Mouse (Mus musculus) frontal cortex, postnatal 25 days (tissue): ENCODE results near the gene Ajm1.
"Not testable (repeated sequence)": the region's sequence is repeated elsewhere in the genome, so short reads cannot be mapped to it uniquely, and the experiment has no call there.

Experiments used
- DNase-seq, 2 experiments: peaks; one replicate each; pipeline ENCODE4 v3.0.0; 2022; ENCODE audit warnings: low spot score in 2 of 2

The Ajm1 gene

GRCm38 (mm10) chr2:25565741-25566140 is 15.8 kb downstream of the Ajm1 start:
- no peak for DNase-seq

DNA sequence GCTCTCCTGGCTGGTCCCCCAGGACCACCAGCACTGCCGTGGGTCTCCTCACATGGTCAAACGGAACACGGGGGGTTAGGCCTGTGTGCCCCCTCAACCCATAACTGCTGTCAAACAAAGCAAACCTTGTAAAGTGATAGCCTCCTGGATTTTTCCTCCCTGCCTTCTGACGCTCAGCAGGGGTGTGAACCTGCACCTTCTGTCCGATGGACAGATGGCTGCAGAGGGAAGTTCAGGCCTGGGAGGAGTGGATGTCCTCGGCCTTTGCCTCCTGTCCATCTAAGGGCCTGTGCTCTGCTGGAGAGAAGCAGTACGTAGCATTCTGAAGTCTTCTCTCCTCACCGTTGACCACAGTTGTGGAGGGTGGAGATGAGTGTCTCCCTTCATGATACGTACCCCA is 19.6 kb downstream of the Ajm1 start:
- DNase-seq, result no peak

DNA sequence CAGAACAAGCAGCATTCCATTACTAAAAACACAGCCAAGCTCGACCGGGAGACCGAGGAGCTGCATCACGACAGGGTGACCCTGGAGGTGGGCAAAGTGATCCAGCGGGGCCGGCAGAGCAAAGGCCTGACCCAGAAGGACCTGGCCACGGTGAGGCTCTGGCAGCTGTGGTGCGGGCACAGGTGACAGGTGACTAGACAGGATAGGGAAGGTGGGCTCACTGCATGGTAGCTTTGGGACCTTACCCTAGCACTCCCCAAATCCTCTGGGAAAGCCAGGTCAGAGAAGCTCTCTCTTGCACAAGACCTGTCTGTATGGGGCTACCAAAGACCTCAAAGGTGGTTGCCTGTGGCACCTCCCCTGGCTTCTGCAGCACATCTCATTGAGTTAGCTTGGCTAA is 21.0 kb downstream of the Ajm1 start:
- DNase-seq, result no peak

DNA sequence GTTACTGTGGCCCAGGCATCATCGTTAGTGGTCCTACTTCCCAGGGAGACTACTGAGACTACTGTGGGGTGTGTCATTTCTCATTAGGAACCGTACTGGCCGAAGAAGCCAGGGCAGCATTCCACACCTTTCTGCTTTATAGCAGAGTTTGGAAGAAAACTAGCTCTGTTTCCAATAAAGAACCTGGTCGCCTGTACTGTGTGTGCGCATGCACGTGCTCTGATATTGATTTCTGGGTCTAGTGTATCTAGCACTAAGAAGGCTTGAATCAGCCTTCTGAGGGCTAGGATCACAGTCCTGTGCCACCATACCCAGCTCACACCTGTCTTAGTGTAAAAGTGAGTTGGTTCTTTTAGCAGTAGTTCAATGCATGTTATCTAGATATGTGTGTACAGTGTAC is 22.8 kb downstream of the Ajm1 start:
- DNase-seq, result no peak

DNA sequence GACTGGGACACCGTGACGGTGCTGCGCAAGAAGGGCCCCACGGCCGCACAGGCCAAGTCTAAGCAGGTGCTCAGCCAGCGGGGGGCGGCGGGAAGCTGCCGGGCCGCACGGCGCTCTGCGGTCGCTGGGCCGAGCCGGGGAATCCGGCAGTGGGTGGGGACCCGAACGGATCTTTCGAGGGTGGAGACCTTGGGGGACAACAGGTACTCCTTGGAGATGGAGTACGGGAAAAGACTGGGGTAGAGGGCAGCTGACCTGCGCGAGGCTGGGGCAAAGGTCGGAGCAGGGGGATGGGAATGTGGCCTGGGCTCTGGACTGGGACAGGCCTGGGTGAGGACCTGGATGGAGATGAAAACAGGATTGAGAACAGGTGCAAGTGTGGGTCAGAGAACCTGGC is 23.6 kb downstream of the Ajm1 start:
- DNase-seq, result no peak

- peak; percentile 87 to 91 for DNase-seq
Observed at GRCm38 (mm10) chr2:25557221-25557963, 24.2 kb downstream of the Ajm1 start, which contains the start of gene Edf1. Gene Edf1 (plus strand): TSS chr2:25557847.

GRCm38 (mm10) chr2:25556296-25556695 is 25.3 kb downstream of the Ajm1 start:
- DNase-seq, result no peak

GRCm38 (mm10) chr2:25555479-25555878 is 26.1 kb downstream of the Ajm1 start:
- not testable (repeated sequence) for DNase-seq

DNA sequence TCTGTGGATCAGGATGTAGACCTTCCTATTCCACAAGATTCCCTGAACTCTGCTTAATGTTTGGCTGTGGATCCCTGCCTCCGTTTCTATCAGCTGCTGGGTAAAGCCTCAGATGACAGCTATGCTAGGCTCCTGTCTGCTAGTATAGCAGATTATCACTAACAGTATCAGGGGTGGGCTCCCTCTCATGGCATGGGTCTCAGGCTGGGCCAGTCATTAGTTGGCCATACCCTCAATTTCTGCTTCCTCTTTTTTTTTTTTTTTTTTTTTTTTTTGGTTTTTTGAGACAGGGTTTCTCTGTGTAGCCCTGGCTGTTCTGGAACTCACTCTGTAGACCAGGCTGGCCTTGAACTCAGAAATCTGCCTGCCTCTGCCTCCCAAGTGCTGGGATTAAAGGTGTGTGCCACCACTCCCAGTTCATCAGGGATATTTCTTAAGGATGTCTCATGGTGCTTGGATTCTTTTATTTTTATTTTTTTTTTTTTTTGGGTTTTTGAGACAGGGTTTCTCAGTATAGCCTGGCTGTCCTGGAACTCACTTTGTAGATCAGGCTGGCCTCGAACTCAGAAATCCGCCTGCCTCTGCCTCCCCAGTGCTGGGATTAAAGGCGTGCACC is 28.3 kb downstream of the Ajm1 start:
- DNase-seq, result not testable (repeated sequence)

DNA sequence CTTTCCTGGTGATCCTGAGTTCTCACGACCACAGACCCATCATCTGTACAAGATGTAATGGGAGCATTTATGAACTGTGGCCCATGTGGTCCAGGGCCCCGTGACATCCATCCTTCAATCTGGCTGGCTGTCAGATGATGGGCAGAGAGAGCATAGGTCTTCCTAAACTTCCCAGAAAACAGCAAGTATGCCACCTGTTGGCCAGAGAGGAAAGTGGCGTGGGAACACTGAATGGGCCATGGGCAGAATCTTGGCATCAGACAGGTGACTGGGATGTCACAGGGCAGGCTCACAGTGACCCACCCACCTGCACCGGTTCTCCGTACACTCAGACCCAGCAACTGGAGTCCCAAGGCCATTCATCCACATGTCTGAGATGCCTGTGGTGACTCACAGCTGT is 30.4 kb downstream of the Ajm1 start:
- DNase-seq, result no peak

GRCm38 (mm10) chr2:25549021-25549991 is 32.3 kb downstream of the Ajm1 start:
- DNase-seq, result no peak

DNA sequence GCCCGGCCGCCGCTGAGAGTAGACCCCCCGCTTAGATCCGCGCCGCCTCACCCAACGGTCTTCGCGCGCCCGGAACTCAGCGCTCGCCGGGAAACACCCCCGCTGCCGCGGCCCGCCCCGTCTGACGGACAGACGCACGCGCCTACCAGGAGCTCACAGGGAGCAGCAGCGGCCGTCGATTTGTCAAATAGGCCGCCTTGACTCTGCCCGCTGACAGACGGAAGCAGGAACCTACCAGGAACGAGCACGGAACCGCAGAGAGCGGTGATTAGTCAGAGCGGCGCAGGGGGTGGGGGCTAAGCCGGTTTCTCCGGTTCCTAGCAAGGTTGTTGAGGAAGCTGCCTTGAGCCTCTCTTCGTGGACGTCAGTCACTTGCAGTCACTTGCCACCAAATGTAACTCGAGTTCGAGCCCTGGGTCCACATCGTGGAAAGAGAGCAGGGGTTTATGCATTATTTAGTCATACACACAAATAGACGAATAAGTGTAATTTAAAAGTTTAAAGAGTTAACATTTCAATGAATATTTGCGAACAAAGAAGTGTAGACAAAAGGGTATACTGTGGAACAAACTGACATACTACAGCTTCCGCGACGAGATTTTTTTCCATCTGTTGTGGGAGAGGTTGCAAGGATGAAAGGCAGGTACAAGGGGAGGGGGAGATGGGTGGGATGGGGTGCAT is 34.6 kb downstream of the Ajm1 start, which contains the start of gene Traf2:
Traf2 (minus strand) TSS at position 130 of the 681 bp plus-strand sequence.
- peak; percentile 98 to 99 for DNase-seq

DNA sequence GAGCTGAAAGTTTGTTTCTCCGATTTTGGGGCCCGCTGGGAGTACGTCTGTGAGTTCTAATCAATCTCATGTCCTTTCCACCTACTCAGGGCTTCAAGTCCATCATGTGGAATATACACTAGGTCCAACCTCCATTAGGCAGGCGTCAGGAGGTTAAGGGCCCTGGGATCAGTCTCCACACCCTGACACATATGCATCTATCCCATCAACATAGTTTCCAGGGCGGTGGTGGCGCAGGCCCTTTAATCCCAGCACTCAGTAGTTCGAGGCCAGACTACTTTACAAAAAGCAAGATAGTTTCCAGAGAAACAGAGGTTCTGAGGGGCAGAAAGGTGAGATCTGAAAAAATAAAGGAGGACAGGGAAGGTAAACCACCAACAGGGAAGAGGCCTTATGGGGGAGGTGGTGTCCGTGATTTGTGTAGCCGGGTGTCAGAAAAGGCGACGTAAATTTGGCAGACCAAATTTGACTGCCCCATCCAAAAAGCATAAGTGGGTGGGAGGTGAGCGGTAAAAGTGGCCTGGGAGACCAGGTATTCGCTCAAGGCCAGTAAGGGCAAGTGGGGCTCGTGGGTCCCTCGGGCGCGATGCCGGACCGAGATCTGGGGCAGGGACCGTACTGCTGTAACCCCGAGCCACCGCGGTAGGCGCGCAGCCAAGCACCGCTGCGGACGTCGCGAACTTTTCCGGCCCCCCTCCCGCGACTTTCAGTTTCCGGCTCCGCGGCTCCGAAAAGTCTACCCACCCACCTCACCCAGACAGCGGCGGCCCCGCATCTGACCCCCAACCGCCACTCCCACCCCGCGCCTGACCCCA is 35.4 kb downstream of the Ajm1 start:
- DNase-seq, result no peak

GRCm38 (mm10) chr2:25541644-25542367 is 39.8 kb downstream of the Ajm1 start:
- no peak for DNase-seq

DNA sequence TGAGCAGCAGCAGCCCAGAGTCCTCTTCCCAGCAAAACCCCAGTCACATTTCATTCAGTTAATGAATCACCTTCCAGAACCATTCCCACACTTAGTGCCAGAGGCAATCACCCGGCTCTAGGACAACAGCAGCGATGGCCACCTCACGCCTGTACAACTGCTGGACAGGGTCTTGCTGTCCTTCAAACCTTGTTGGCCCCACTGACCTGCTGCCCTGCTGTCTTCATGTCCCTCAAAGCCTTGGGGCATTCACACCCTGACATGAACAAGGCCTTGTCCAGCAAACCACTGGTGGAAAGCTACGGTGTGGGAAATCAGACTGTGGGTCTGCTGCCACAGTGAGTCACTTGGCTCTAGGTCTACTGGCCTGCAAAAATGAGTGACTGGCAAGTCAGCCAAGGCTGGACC is 41.0 kb downstream of the Ajm1 start:
- no peak for DNase-seq

GRCm38 (mm10) chr2:25536531-25536930 is 45.0 kb downstream of the Ajm1 start:
- DNase-seq, result no peak

DNA sequence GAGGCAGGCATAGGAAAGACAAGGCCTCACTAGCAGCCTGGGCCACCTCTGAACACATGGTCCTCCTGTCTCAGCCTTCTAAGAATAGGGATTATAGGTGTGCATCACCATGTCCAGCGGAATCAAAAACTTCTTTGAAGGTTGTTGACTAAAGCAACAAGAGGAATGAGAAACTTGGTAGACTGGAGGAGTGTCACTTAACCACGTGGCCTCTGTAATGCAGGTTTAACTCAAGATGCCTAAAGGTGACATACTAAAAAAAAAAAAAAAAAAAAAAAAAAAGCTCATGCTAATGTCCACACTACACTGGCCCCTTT is 46.7 kb downstream of the Ajm1 start:
- no peak for DNase-seq

DNA sequence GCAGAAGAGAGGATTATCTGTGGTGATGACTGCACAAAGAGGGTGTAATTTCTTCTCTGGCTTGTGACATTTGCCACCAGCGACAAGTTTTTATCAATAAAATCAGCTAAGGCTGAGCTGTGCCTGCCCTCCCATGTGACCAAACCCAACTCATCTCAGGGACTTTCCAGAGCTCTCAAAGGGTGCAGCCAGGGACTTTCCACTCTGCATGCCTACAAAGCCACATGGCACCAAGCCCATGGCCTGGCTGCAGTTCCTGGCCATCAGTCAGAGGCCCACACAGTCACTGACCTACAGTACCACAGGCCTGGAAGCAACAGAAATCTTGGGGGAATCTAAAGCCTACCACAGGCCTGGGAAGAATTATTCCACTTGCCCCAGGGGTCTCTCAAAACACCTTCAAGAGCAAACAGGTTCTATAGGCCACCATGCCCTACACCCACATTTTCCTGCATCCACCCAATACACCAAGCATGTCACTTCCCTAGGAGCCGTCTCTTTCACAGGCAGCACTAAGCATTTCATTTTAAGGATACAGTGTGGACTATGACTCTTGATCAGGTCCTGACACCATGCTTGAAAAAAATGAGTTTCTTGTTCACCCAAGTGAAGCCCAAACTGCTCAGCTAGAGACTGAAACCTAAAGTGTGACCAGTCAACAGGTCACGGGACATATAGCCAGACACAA is 47.2 kb downstream of the Ajm1 start:
- no peak for DNase-seq

DNA sequence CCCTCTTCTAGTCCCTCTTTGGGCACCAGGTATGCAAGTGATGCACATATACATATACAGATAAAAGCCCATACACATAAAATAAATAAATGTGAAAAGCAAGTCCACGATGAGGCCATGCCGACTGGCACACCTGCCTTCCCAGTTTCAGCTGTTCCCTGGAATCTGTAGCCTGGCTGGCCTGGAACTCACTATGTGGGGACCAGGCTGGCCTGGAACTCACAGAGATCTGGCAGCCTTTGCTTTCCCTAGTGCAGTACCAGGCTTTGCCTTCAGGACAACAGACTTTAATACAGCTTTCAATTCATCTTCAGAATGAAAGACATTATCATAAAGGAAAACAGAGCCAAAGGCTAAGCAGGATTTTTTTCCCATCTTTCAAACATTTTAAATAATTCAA is 47.9 kb downstream of the Ajm1 start:
- DNase-seq, result no peak
